Mouse (Mus musculus): ENCODE results near the gene Fut8.

DNA sequence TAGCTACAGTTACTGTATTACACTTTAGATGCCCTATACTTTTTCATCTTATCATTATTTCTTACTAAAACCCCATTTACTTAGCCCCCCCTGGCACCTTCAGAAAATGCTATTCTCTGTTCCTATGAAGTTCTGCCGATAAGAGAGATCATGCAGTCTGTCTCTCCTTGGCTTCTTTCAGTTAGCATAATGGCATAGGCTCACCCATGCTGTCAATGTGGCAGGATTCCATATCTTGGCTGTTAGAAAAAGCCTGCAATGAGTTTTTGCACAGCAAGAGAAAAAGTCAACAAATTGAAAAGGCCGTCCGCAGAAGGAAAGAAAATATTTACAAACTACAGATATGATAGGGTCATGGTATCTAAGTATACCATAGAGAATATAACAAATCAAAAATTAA, 253.6 kb downstream of the Fut8 start:
- no peak for TF ChIP-seq POLR2A (IDR thresholded peaks at IDR 0.05; ENCODE audit: borderline replicate concordance, control insufficient read depth, low read depth, low read length)
- TF ChIP-seq CTCF (IDR thresholded peaks at IDR 0.05; ENCODE audit: control insufficient read depth, insufficient read depth, low read length) = no peak

Data from bone marrow, adult 2 months (tissue).